Mouse (Mus musculus) right cerebral cortex, postnatal 36 days (tissue): ENCODE data around the gene Cbr2.
"Not testable (repeated sequence)": the region's sequence is repeated elsewhere in the genome, so short reads cannot be mapped to it uniquely, and the experiment has no call there.

ENCODE experiments used
- DNase-seq, 2 experiments: peaks; one replicate each; pipeline ENCODE4 v3.0.0; 2022; ENCODE audit warnings: low spot score in 2 of 2, mixed read lengths in 1 of 2

The Cbr2 gene

DNA sequence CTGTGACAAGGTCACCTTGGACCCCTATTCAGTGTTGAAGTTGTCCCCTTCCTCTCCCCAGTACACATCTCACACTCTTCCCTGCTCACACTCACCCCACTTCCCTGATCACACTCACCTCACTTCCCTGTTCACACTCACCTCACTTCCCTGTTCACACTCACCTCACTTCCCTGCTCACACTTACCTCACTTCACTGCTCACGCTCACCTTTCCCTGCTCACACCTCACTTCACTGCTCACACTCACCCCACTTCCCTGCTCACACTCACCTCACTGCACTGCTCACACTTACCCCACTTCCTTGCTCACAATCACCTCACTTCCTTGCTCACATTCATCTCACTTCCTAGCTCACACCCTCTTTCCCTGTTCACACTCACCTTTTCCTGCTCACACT, 519 bp downstream of the Cbr2 start:
- no peak for DNase-seq

DNA sequence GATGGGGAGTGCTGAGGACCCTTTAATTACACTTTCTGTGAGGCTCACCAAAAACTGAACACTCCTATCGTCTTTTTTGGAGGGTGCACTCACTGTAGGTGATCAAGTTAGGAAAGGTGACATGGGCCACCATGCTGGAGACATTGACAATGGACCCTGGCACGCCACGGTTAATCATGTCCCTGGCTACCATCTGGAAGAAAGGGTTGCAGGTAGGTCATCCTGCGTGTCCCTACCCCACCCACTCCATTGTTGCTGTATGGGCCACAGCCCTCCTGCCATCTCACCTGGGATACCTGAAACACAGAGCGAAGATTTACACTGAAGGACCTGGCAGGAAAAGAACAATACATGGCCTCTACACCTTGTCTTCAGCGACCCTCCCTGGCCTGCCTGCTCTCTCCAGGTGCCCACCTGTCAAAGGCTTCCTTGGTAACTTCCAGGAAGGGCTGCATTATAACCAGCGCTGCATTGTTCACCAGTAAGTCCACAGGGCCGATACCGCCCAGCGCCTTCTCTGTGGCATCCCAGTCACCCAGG, 1.5 kb downstream of the Cbr2 start:
- no peak for DNase-seq

DNA sequence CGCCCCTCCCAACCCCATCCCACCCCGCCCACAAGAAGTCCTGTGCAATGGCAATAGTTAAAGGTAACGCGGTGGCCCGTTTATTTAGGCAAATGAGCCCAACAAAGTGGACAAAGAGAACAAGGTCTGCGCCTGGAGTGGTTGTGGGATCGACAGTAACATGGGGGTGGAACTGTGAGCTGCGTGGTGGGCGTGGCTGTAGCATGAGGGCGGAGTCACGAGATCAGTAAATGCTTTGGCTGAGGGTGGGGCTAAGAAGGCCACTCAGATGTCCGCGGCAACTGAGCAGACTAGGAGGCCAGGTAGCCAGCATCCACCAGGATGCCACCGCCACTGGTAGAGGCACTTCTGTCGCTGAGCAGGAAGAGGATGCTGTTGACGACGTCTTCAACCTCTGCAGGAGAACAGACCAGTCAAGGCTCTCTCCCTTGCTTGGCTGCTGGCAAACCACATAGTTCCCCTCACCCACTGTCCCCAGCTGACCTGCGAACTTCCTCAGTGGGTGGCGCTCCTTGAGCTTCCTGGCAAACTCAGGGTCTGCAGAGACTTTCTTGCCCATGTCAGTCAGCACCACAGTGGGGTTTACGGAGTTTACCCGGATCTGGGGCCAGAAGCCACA, 2.4 kb downstream of the Cbr2 start:
- DNase-seq: not testable (repeated sequence)

DNA sequence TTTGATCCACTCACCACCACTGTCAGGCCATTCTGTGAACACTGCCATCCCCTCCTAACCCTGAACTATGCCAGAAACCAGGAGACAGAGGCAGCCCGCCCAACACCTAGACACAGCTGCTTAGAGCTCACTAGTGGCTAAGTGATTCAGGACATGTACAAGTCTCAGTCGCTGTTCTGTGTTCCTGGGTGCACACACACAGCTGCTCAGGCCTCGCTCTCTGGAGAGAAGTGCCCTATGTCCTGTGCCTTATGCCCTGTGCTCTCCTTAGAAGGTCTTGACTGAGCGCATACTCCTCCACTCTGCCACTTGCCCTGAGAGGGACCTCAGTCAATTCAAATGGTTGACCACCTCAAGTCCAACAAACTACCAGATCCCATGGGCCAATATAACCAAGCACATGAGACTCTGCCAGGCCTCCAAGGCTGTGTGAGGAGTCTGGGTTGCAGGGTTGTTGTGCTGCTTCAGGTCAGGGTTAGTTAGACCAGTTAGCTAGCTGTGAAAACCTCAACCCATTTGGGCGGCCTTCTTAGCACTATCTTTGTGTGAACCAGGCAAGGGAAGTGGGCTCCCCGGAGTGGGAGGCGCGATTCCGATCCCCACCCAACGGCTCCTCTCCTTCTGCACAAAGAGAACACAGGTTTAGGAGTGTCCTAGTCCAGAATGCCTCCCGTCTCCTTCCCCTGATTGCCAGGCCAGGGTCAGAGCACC, 3.2 kb downstream of the Cbr2 start:
- no peak for DNase-seq

DNA sequence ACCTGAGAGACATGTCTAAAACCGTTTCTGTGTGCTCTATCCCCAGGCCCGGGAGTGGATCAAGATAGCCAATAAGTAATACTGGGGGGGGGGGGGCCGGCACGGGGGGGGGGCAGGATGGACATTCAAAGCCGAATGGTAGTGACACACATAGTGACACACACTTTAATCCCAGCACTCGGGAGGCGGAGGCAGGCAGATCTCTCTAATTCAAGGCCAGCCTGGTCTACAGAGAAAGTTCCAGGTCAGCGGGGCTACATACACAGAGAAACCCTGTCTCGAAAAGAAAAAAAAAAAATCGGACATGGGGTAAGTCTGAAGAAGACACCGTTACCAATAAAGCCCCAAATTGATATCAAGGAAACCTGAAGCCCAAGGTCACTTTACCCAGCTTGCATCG, 4.3 kb downstream of the Cbr2 start:
- no peak for DNase-seq

DNA sequence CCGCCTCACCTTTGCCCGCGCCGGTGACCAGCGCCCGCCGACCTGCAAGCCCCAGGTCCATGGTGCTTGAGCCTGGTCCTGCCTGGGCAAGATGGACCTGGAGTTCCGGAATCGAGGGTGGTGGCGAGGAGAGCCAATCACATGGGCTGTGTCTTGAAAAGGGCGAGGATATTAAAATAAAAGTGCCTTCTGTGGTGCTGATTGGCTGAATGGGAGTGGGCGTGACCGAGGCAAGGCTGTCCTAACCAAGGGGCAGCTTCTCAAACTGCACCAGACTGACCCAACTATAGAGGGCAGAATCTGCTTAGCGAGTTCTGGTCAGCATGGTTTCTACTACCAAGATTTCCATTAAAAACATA, 4.8 kb downstream of the Cbr2 start, which contains the start of gene Dcxr:
Gene Dcxr (minus strand): TSS at position 113 of the 359 bp plus-strand sequence.
- peak; percentile 53 to 58 for DNase-seq

DNA sequence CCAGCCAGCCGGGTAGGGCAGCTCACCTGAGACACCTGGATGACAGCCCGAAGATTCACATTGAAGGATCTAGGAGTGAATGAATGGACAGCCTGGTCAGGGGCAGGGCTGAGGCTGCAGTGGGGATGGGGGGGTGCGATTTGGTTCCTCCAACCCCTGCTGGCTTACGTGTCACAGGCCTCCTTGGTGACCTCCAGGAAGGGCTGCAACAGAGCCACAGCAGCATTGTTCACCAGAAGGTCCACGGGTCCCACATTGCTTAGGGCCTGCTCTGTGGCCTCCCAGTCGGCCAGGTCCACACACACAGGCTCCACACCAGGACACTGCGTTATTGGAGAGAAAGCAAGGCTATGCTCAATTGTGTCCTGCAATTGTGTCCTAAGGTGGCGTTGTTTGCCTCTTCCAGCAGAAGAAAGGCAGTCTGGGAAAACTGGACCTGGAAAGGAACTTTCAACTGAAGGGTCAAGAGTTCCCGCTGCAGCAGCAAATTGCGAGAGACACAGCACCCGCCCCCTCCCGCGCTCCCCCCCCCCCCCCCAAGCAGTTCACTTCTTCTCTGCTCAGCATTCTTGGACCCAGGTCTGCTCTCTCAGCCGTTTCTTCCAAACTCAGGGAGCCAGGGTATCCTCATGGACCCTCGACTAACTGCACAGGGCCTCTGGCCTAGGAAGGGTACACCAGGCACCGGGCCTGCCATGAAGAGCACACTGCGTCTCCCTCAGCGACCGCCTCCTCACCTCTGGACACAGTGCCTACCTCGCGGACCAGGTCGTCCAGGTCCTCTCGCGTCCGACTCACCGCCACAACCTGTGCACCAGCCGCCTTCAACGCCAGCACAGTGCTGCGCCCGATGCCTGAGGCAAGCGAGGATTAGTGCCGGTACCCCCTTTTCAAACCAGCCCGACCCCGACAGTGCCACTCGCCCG, 5.4 kb downstream of the Cbr2 start:
- no peak for DNase-seq

DNA sequence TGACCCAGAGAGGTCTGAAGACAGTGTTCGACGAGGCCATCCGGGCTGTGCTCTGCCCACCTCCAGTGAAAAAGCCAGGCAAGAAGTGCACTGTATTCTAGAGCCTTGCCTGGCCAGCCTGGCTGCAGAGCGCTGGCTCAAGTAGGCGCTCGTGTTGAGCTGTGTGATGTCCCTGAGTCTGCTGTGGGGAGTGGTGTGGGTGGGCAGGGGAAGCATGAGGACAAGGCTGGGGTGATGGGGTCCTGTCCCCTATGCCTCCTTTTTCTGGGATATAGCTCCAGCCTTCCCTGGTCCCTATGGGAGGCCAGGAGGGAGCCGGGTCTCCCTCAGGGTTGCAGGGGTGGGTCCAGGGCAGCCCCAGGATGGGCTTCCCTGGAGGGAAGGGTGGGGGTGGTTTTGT, 8.4 kb downstream of the Cbr2 start:
- DNase-seq: no peak

DNA sequence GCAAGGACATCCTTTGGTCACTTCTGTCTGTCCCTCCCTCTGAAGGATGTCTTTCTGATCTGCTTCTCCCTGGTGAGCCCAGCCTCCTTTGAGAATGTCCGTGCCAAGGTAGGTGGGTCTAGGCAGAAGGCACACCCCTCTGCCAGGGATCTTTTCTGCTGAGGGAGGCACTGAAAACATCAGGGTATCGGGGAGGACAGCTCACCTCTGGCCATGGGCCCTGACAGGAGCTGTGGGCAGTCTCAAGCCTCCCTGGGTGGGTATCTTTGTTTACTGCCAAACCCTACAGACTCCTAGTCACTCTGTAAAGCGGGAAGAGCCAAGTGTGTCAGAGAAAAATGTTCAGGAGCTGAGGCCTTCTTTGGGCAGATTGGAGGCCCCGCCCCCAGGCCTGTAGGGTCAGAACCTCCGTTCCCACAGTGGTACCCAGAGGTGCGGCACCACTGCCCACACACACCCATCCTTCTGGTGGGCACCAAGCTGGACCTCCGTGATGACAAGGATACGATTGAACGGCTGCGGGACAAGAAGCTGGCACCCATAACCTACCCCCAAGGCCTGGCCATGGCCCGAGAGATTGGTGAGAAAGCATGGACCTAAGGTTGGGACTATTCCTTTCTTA, 9.0 kb downstream of the Cbr2 start:
- DNase-seq: no peak

DNA sequence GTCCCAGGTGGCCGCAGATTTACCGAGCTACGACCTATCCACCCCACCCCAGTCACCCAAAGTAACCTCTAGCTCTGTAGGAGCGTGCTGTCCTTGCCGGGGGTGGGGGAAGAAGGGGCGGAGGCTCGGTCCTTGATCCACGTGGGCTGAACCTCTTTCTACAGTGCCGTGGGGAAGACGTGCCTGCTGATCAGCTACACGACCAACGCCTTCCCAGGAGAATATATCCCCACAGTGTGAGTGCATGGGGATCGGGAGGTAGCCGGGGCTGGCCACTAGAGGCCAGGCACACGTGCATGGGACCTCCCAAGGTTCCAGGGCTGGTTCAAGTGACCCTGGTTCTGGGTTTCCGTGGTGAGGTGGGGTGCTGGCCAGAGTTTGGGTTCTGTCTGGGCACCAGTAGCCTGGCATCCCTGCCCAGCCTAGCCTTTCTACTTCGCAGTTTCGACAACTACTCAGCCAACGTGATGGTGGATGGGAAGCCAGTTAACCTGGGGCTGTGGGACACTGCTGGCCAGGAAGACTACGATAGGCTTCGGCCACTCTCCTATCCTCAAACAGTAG, 9.8 kb downstream of the Cbr2 start:
- DNase-seq: no peak

DNA sequence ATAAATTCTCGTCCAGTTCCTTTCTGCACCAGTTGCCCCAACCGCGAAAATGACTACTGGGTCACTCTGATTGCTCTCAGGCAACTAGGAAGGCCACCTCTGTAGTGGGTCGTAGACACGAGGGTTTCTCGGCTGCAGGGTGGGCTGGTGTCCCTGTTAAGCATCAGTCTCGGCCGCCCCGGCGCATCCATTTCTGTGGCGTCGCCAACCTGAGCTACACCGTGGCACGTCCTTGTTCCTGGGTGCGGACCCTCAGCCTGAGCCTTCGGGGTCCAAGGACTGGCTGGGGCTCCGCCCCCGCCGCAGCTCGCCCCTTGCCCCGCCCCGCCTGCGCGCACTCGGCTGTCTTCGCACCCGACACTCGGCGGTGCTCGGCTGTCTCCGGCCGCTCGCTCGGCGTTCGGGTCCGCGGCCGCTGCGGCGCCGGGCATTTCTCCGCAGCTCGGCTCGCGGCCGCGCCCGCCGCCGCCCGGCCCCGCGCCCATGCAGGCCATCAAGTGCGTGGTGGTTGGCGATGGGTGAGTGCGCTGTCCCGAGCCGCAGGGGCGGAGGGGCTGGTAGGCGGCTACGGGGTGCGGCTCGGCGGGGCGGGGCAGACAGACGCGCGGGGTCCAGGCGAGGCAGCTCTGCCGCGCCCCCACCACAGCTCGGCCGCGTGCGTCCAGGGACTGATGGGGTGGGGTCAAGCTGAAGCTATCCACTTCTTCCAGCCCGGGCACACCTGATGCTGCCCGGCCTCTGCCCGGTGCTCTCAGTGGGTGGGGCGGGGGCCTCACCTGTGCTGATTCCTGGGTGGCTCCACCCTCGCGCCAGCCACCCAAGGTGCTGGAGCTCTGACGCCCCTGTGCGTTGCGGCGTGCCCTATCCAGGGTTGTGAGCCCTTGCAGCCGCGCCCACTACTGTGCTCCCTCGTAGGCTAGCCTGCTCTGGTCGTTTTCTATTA, 10.5 kb downstream of the Cbr2 start, which contains the start of gene Rac3:
Gene Rac3 (plus strand): TSS at position 347 of the 943 bp plus-strand sequence.
- DNase-seq: peak in 1 of 2 experiments; percentile 34

DNA sequence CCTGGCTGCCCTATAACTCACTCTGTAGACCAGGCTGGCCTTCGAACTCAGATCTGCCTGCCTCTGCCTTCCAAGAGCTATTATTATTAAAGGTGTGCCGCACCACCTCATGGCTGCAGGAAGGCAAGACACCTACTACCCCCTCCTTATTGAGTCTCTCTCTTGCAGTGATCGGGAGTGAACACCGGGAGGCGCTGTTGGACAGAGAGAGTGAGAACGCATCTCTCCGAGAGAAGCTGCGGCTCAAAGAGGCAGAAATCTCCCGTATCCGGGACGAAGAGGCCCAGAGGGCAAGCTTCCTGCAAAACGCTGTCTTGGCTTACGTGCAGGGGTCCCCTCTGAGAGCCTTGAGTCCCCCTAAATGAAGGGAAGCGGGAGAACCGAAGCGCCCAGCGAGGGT, 11.5 kb downstream of the Cbr2 start:
- DNase-seq: peak; percentile 44 to 74

DNA sequence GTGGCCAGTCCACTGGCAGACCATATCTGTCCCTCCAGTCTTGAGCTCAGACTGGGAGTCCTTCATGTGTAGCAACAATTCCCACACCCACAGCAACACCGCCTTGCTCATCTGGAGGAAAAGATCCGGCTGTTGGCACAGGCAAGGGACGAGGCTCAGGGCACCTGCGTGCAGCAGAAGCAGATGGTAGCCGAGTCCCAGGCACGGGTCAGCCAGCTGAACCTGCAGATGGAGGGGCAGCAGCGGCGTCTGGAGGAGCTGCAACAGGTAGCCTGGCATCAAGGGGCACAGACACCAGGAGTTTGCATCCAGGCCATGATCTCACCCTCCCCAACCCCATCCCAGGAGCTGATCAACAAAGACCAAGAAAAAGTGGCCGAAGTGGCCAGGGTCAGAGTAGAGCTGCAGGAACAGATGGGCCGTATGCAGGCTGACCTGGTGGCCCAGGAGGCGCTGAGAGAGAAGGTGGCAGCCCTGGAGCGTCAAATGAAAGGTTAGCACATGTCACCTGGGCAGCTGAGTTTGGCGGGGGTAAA, 12.0 kb downstream of the Cbr2 start:
- no peak for DNase-seq

DNA sequence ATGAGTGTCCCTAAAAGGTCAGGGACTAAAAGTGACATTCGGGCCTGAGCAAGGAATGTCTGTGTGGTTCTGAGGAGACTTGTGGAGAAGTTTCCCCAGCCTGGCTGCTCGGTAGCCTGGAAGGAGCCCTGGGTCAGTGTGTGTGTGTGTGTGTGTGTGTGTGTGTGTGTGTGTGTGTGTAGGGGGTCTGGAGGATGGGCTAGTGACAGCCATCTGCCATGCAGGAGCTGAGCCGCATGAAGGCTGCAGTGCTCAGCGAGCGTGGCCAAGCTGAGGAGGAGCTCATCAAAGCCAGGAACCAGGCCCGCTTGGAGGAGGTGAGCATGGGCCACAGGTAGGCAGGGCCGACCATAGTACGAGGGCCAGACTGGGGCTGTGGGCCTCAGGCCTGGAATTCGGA, 12.7 kb downstream of the Cbr2 start:
- DNase-seq: no peak

DNA sequence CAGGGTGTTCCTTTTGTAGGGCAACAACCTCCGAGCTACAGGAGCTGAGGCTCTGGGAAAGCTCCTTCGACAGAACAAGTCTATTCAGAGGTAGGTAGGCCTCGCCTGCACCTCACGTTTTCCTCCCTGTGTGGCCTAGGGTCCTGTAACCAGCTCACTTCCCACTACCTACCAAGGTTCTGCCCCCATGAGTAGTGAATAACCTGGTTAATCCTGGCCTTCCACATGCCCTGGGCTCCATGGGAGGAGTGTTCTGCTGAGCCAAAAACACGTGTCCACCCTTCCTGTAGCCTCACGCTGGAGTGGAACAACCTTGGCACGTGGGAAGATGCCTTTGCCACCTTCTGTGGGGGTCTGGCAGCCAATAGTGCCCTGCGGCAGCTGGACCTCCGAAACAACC, 16.8 kb downstream of the Cbr2 start:
- no peak for DNase-seq

DNA sequence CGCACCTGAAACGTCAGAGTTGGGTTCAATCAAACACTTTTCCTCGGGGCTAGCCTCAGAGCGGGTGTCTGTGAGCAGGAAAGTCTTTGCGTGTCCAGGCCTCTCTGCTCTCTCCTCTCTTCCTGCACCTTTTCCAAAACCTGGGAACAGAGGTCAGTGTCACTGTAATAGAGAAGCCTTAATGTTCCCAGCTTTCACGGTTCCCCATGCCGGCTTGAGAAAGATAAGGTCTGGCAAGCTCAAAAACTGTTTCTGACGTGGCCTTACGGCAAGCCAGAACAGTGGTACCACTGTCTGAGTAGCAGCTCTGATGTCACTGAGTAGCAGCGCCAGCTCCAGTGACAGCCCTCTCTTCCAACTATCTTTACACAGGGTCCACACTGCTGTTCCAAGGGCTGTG, 17.4 kb downstream of the Cbr2 start:
- no peak for DNase-seq

DNA sequence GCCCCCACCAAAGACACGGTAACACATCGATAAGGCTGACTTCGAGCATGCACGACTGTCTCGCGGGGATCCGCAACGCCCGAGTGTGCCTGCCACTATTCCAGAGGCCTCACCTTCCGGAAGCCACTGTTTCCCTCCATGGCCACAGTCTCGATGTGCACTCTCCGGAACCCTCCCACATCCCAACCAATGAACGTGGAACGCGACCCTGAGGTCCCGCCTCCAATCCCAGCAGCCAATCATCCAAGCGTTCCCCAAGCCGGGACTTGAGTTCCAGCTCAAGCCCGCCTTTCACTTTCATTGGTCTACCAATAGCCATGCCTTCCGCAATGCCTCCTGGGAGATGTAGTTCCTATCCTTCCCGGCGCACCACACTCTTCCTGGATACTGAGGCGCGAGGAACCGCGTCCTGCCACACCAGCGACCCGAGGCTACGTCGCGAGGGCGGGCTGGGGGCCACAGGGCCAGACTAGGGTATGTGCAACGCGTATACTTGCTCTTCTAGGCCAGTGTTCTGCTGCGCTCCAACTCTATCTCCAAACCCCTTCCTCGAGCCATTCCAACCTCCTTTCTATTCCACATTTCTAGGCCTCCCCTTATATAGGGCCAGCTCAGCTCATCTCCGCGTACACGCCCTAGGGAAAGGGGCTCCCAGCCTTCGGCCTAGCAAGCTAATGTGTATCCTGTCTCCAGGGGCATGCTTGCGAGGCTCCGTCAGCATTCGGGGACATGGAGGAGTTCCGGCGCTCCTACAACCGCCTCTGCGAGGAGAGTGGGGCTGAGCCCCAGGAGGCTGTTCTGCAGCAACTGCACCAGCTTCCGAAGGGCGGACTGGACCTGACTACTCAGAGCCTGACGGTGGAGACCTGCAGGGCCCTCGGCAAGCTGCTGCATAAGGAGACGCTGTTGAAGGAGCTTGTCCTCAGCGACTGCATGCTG, 18.1 kb downstream of the Cbr2 start, which contains the start of the genes Cenpx and Lrrc45:
Gene Cenpx (minus strand): TSS at position 159 of the 939 bp plus-strand sequence.
Gene Lrrc45 (plus strand): TSS at position 346 of the 939 bp plus-strand sequence.
- DNase-seq: peak; percentile 97 to 99

DNA sequence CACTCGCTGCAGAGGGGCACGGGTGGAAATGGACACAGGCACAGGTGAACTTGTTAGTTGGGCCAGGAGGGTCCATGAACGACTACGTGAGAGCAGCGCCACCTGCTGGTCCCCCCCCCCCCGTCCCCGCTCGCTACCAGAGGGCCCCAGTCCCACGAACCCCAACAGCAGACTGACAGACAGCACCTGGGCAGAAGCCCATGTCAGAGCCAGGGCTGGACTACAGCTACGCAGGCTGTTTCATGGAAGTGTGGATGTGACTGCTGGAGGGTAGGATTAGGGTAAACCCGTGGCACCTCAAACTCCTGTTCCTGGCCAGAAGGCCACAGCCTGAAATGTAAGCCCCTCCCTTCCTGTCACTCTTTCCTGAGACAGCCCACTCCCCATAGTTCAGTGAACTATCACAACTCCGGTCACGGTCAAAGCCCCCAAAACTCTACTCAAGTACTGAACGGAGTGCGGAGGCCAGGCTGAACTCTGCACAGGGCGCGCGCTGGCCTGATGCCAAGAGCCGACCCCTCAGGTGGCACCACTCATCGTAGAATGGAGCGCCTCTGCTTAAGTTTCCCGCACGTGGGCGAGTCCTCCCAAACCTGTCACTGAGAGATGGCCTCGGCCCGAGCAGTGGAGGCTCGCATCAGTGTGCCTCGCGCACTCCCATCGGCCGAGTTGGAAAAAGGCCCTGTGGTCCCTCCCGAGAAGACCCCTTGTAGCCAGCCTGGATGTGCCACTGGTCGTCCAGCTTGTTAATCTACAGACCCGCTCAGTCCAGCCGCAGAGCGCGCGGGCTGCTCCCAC, 18.9 kb downstream of the Cbr2 start:
- DNase-seq: no peak
